Mouse (Mus musculus): ENCODE measurements around the gene Rcvrn.

Gene Rcvrn

DNA sequence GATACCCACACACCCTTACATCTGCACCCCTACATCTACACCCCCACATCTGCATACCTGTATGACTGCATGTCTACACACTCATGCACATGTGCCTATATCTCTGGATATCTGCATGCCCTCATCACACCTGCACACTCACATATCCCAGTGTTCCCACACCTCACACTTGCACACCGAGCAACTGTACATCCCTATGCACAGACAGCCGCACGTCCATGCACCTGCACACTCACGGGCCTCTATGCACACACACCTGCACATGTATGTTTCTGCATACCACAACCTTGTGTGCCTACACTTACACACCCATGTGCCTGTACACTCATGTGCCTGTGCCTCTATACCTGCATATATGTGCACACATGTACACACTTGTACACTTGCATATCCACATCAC, 31.7 kb upstream of the Rcvrn start:
- no peak for TF ChIP-seq GATA4 (IDR thresholded peaks at IDR 0.05; ENCODE audit: insufficient replicate concordance, low read length)

DNA sequence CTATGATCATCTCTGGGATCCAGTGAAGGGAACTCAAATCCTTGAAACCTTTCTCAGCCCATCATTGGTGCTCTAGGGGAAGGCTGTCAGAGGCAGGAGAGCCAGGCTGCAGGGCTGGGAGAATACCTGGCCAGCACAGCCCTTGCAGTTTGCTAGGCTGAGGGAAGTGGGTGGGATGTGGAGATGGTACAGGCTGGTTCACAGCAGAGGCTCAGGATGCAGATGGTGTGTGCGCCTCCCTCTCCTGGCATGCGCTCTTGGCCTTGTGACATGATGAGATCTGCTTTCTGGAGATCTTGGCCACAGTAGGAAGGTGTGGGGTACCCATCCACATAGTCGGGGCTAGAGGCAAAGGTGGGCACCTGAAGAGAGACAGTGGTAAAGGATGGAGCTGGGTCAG, 30.9 kb upstream of the Rcvrn start:
- TF ChIP-seq GATA4 (IDR thresholded peaks at IDR 0.05; ENCODE audit: insufficient replicate concordance, low read length) = no peak

DNA sequence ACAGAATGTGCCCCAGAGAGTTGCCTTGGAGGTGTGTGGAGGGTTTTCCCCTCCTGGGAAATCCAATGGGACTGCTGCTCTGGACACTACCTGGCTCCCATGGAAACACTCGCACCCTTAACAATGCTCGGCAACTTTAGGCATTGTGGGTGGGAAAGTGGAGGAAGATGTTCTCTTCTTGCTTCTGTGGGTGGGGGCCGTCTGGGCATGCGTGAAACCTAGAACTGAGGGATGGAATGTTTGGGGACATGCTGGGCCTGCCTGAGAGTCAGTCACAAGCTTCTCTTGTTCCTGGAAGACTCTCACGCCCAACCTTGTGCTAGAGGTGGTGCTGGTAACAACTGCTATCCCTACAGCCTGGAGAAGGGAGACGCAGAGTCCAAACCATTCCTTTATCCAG, 30.2 kb upstream of the Rcvrn start:
- no peak for TF ChIP-seq GATA4 (IDR thresholded peaks at IDR 0.05; ENCODE audit: insufficient replicate concordance, low read length)

DNA sequence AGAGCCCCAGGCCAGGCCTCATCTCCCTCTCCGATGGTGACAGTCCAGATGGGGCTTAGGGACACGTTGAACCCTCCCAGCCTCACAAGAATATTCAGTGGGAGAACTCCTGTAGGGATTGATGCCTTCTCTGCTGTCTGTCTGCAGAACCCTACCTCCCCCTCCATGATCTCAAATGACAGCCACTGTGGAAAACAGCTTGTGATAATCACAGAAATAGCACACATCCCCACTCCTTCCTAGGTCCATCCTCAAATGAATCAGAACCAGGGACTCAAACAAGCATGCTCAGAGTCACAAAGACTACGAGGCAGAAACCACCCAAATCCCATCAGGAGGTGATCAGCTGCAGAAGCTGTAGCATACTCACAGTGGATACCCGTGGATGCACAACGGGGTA, 29.0 kb upstream of the Rcvrn start:
- TF ChIP-seq GATA4 (IDR thresholded peaks at IDR 0.05; ENCODE audit: insufficient replicate concordance, low read length) = no peak

DNA sequence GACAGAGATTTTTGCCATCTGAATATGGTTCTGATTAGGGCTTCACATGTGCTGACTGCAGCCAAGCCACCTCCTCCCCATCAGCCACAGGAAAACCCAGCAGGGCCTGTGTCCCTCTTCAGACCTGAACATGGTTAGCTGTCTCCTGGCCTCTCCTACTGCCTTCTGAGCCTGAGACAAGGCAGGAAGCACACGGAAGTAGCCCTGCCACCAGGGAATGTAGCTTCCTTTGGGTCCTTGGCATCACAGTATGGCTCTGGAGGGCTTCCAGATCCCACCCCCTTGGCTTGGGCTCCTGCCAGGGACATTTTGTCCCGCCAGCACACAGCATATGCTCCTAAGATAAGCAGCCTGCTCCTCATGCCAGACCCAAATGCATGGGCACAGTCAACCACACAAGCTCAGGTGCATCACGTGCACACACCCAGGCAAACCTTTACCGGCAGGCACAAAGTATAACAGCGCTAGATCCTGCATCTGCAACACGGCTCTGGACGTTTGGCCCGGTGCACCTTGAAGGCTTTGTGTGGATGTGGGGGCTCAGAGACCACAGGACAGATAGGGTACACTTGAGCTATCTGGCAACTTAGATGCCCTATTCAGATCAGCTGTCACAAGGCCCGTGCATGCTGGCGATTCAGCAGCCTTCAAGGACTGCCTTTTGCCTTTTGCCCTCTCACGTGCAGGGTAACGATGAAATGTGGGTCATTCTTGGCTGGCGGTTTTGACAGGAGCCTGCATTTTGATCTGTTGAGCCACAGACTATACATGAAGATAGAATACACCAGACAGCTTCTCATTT, 27.4 kb upstream of the Rcvrn start:
- TF ChIP-seq GATA4 (IDR thresholded peaks at IDR 0.05; ENCODE audit: insufficient replicate concordance, low read length) = no peak

DNA sequence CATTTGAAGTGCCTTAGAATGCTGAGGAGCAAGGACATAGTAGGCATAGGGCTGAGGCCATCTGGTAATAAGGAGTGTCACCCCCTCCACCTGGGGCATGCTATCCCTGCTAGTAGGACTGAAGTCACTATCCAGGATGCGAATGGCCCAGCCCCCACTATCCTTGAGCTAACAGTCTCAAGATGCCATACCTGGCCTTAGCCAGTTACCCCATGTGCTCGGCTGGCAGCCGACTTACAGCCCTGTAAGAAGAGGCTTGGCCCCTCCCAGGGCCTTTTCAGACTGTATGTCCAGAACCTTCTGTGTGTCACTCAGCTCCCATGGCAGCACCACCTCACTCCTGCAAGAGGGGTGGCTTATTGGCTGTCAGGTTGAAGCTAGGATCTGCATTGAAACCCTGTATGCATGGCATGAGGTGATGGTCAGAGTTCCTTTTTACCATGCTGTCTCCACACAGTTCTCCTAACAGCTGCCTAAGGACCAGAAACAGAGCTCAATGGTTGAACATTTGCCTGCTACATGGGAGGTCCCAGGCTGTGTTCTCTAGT, 26.6 kb upstream of the Rcvrn start:
- no peak for TF ChIP-seq GATA4 (IDR thresholded peaks at IDR 0.05; ENCODE audit: insufficient replicate concordance, low read length)

DNA sequence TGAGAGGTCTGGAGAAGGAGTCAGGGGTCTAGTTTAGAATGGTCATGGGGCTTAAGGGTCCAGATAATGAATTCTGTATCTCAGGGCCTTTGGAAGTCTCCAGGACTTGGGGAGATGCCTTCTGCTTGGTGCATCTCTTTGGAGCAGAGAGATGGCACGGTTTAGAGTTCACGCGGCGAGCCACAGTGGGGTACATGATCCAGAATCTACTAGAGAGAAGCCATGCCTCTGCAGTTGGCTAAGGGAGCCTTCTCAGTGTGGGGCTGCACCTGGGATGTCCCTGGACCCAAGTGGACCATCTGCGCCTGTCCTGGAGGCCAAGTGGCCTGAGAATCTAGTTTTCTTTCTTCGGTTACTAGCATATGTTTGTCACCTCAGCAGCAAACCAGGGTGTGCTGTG, 25.1 kb upstream of the Rcvrn start:
- no peak for TF ChIP-seq GATA4 (IDR thresholded peaks at IDR 0.05; ENCODE audit: insufficient replicate concordance, low read length)

DNA sequence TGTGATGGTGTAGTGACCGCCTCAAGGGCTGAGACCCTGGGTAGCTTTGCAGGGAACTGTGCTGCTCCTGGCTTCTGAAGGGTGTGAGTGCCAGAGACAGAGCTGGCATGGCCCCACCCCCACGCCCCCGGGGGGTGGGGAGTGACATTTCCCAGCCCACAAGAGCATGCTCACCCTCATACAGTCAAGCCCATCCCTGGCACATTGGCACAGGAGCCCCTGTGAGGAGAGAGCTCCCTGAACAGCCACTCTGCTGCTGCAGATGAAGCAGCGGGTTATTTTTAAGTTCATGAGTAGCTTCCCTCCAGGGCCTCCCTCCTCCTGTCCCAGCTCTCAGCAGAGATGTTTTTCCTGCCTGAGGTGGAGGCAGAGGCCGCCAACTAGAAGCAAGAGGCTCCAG, 23.0 kb upstream of the Rcvrn start:
- no peak for TF ChIP-seq GATA4 (IDR thresholded peaks at IDR 0.05; ENCODE audit: insufficient replicate concordance, low read length)

DNA sequence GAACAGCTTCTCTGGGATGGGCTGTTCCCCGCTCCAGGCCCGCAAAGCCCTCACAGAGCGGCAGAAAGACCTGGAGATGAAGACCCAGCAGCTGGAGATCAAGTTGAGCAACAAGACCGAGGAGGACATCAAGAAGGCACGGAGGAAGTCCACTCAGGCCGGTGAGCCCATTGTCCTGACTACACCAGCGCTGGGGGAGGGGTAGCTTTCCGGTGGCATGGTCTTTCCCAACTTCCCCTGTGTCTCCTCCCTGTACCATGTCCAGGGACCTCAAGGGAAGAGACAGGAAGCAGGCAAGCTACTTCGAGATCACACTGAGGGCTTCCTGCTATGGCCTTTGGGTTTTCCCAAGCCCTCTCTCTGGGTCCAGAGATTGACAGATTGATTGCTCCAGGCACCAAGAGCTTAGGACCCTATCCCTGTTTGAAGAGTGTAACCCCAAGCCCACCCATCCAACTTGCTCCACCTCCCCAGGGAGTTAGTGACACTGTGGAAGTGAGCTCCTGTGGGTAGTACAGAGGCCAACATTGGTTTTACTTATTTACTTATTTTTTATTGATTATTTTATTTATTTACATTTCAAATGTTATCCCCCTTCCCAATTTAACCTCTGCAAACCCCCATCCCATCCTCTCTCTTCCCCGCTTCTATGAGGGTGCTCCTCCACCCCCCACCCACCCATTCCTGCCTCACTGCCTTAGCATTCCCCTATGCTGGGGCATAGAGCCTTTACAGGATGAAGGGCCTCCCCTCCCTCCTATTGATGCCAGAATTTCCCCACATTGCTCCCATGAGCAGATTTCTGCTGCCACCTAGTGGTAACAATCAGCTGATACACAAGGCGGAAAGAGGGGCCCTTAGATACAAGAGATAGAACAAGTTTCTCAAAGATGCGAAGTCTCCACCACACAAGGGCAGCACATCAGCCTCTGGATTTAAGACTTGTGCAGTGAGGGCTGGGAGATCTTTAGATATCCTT, 19.3 kb upstream of the Rcvrn start:
- TF ChIP-seq GATA4 (IDR thresholded peaks at IDR 0.05; ENCODE audit: insufficient replicate concordance, low read length) = no peak

DNA sequence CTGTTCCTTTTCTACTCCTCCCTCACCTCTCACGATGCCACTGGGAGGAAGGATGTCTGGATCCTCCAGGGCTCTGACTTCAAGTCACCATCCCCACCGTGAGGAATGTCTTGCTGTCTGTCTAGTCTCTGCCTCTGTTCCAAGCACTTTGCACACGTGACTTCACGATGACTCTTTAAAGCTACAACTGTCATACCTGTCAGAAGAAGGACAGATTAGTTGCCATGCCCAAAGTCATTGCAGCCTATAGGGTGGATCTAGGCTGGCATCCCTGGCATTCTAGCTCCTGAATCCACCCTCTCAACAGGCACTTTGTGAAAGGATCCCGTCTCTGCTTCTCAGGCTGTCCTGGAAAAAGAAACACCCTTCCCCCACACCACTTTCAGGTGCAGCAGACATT, 15.8 kb upstream of the Rcvrn start:
- TF ChIP-seq GATA4 (IDR thresholded peaks at IDR 0.05; ENCODE audit: insufficient replicate concordance, low read length) = no peak

DNA sequence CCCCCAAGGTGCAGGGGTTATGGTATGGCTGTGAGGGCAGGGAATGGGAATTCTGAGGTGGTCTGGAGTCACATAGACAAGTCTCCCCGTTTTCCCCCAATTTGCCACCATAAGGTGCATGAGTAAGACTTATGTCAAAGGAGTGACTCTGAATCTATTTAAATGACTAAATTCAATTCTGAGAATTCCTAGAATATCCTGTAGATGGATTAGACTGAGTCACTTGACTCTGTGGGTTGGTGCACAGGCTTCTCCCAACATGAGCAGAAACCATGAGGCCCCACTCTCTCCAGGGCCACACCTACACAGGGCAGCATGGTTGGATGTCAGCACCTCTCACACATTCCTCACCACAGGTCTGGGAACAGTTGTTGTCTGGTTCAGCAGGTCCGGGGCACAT, 15.2 kb upstream of the Rcvrn start:
- TF ChIP-seq GATA4 (IDR thresholded peaks at IDR 0.05; ENCODE audit: insufficient replicate concordance, low read length) = no peak

DNA sequence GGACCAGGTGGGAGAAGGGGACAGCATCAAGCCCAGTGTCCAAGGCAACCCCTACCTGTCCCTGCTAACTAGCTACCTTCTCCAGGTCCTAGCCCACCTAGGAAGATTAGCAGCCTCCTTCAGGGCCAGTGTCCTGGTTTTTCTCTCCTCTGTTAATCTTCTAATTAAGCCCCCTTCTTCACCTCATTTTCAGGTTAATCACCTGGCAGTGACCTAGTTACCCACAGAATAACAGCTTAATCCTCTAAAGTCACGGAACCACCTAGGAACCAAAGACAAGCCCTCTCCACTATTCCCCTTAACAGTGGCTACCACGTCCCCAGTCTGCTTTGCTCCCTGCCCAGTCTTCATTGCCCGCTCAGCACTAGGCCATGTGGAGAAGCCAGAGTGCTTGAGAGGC, 13.3 kb upstream of the Rcvrn start:
- no peak for TF ChIP-seq GATA4 (IDR thresholded peaks at IDR 0.05; ENCODE audit: insufficient replicate concordance, low read length)

DNA sequence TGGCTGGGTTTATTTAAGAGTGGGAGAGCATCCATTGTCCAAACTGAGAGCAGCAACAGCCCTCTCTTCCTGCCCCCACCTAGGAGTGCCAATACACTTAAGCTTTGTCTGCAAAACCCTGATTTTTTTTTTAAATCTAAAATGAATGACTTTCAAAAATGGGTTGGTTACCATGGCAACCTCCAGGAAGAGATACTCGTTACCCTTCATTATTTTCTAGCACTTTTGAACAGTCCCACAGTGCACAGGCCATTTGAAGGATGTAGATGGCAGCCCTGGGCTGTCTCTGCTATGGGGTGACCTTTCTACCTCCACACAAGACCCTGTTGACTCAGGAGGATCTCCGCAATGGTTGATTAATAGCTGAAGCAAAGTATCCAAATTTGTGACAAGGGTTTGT, 9.0 kb upstream of the Rcvrn start:
- TF ChIP-seq GATA4 (IDR thresholded peaks at IDR 0.05; ENCODE audit: insufficient replicate concordance, low read length) = no peak

DNA sequence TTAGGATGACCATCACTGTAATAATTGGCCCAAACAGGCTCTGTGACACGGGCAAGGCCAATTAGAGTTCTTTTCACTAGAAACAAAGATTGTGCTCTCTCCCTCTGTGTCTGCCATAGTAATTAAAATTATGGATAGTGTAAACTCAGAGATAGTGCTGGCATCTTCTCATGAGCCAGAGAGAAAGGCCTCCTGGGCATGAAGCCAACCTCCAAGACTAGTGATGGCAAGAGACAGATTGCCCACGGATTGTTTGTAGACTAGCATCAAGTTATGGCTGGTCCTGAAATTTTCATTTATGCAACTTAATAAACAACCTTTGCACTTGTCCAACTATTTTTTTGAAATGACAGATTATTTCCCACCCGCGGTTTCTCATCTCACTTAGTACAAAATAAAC, 17.9 kb downstream of the Rcvrn start:
- TF ChIP-seq GATA4 (IDR thresholded peaks at IDR 0.05; ENCODE audit: insufficient replicate concordance, low read length) = no peak

DNA sequence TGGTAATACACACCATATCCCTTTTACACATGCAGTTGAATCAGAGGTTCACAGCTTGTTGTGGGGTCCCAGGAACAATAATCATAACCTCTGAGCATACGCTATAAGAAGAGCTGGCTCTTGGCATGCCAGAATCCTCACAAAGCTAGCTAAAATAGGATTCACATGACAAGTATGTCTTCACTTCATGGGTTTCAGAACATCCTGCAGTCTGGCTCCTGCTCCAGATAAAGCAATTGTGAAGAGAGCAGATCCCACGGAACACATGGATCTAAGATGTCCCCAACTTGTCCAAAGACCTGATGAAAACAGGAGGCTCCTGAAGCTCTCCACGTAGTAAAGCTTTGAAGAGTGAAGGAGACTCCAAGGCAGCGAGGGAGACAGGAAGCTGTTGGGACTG, 20.3 kb downstream of the Rcvrn start:
- no peak for TF ChIP-seq GATA4 (IDR thresholded peaks at IDR 0.05; ENCODE audit: insufficient replicate concordance, low read length)

DNA sequence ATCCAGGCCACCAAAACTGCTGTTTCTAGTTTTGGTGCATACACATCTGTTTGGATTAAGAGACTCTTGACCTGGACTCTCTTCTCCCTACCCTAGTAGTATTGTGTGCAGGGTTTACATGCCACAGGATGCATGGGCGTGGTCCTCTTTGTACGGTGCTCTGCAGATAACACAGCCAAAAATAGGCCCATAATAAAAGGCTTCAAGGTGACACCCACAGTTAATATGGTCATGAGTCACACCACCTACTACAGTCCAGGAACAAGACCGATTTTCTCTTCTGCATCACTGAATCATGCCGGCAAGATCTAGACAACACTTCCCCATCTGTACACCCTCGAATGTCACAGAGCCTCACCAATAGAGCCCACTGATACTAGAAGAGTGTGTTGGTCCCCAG, 26.4 kb downstream of the Rcvrn start:
- TF ChIP-seq GATA4 (IDR thresholded peaks at IDR 0.05; ENCODE audit: insufficient replicate concordance, low read length) = no peak
